Mouse (Mus musculus): ENCODE data around the gene Olfr145. TPM values are rescaled to one million over a fixed set of nuclear protein-coding genes. Genes with fewer than 3 reads are reported as not detected.

The Olfr145 gene
- polyA plus RNA-seq, 1 experiment: not detected

GRCm38 (mm10) chr9:37932519-37932918, 36.0 kb downstream of the Olfr145 start:
- no peak for TF ChIP-seq CTCF (IDR thresholded peaks at IDR 0.05; ENCODE audit: extremely low read depth, insufficient read length, insufficient replicate concordance, low read depth, low read length)
- no peak for TF ChIP-seq POLR2A (IDR thresholded peaks at IDR 0.05; ENCODE audit: low read depth, low read length)
- Histone ChIP-seq H3K27me3 (ENCODE audit: control insufficient read depth, insufficient read depth, low read length) (no peaks in the 10 kb centered on the region), H3K4me3 (ENCODE audit: low read depth, low read length) (no peak overlapping the region), H3K36me3 (ENCODE audit: control insufficient read depth, insufficient read depth, low read length) (no peaks in the 10 kb centered on the region), H3K4me1 (ENCODE audit: control insufficient read depth, insufficient read depth, insufficient read length, low read length) (no peaks in the 10 kb centered on the region), H3K27ac (ENCODE audit: insufficient read depth, low read depth, low read length) (no peak overlapping the region)
- 11% methylated on average over 11 of the region's 11 CpGs for WGBS

- Histone ChIP-seq H3K36me3 (ENCODE audit: control insufficient read depth, insufficient read depth, low read length) (no peaks in the 10 kb centered on the region), H3K27me3 (ENCODE audit: control insufficient read depth, insufficient read depth, low read length) (no peaks in the 10 kb centered on the region), H3K4me3 (ENCODE audit: low read depth, low read length) (no peak overlapping the region), H3K27ac (ENCODE audit: insufficient read depth, low read depth, low read length) (no peak overlapping the region), H3K4me1 (ENCODE audit: control insufficient read depth, insufficient read depth, insufficient read length, low read length) (no peaks in the 10 kb centered on the region)
- TF ChIP-seq CTCF (IDR thresholded peaks at IDR 0.05; ENCODE audit: extremely low read depth, insufficient read length, insufficient replicate concordance, low read depth, low read length) (no peak), POLR2A (IDR thresholded peaks at IDR 0.05; ENCODE audit: low read depth, low read length) (no peak)
Measured at GRCm38 (mm10) chr9:37934146-37934545, 37.6 kb downstream of the Olfr145 start.

- H3K27me3 ChIP-seq (ENCODE audit: control insufficient read depth, insufficient read depth, low read length): no peaks in the 10 kb centered on the region
- no peak for TF ChIP-seq CTCF (IDR thresholded peaks at IDR 0.05; ENCODE audit: extremely low read depth, insufficient read length, insufficient replicate concordance, low read depth, low read length)
- TF ChIP-seq POLR2A (IDR thresholded peaks at IDR 0.05; ENCODE audit: low read depth, low read length): no peak
- no peaks in the 10 kb centered on the region for H3K36me3 ChIP-seq (ENCODE audit: control insufficient read depth, insufficient read depth, low read length)
- no peak overlapping the region for H3K27ac ChIP-seq (ENCODE audit: insufficient read depth, low read depth, low read length)
- no peaks in the 10 kb centered on the region for H3K4me1 ChIP-seq (ENCODE audit: control insufficient read depth, insufficient read depth, insufficient read length, low read length)
- no peak overlapping the region for H3K4me3 ChIP-seq (ENCODE audit: low read depth, low read length)
- 97% methylated on average over 2 of the region's 2 CpGs for WGBS
Measured at GRCm38 (mm10) chr9:37941167-37941566, 44.6 kb downstream of the Olfr145 start.

Other genes with a start within 250 kb of the Olfr145 start
- 22.4 and 45.1 TPM in 2 replicates for gene Tbrg1, start 239.4 kb upstream of the Olfr145 start, polyA plus RNA-seq (2012; rRNA removed)
- gene Panx3, start 227.5 kb upstream of the Olfr145 start, polyA plus RNA-seq (2012; rRNA removed): not detected in 2 replicates
- not detected in 2 replicates for gene Olfr160, start 180.5 kb upstream of the Olfr145 start, polyA plus RNA-seq (2012; rRNA removed)
- not detected in 2 replicates for gene Olfr874, start 151.6 kb upstream of the Olfr145 start, polyA plus RNA-seq (2012; rRNA removed)
- gene Olfr875, start 124.9 kb upstream of the Olfr145 start, polyA plus RNA-seq (2012; rRNA removed): not detected in 2 replicates
- gene Olfr876, start 93.7 kb upstream of the Olfr145 start, polyA plus RNA-seq (2012; rRNA removed): not detected in 2 replicates
- 0.18 TPM in 1 of 2 replicates, not detected in the other for gene Olfr877, start 42.5 kb upstream of the Olfr145 start, polyA plus RNA-seq (2012; rRNA removed)
- not detected in 2 replicates for gene Olfr878, start 21.1 kb downstream of the Olfr145 start, polyA plus RNA-seq (2012; rRNA removed)
- gene Olfr881, start 95.1 kb downstream of the Olfr145 start, polyA plus RNA-seq (2012; rRNA removed): not detected in 2 replicates
- not detected in 2 replicates for gene Olfr883, start 129.1 kb downstream of the Olfr145 start, polyA plus RNA-seq (2012; rRNA removed)
- gene Olfr884, start 149.8 kb downstream of the Olfr145 start, polyA plus RNA-seq (2012; rRNA removed): not detected in 2 replicates
- gene Olfr885, start 164.6 kb downstream of the Olfr145 start, polyA plus RNA-seq (2012; rRNA removed): not detected in 2 replicates
- gene Olfr887, start 187.3 kb downstream of the Olfr145 start, polyA plus RNA-seq (2012; rRNA removed): not detected in 2 replicates
- gene Olfr888, start 211.4 kb downstream of the Olfr145 start, polyA plus RNA-seq (2012; rRNA removed): not detected in 2 replicates
- gene Olfr889, start 218.5 kb downstream of the Olfr145 start, polyA plus RNA-seq (2012; rRNA removed): not detected in 2 replicates
- gene Olfr890, start 245.8 kb downstream of the Olfr145 start, polyA plus RNA-seq (2012; rRNA removed): not detected in 2 replicates